Mouse (Mus musculus): ENCODE data around the gene Slc7a11.

DNA sequence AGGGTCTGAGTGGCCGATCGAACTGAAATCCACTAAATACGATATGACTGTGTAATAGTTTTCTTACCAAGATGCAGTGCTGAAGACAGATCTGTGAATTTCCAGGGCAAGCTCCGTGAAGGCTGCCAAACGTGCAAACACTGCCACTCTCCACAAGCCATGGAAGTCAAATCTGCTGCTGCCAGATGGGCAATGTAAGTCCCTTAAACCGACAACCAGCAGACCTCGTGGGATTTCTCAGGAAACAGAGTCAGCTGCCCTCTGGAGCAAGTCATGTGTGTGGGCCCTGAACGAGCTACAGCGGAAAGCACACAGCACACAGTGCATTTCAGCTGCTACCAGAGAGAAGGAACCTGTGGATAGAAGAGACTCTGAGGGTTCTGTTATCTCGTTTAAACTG lies 146.5 kb downstream of the Slc7a11 start:
- TF ChIP-seq CTCF (IDR thresholded peaks at IDR 0.05; ENCODE audit: low read depth, low read length) (no peak), GATA1 (IDR thresholded peaks at IDR 0.05; ENCODE audit: borderline replicate concordance, low read length) (no peak), POLR2AphosphoS5 (IDR thresholded peaks at IDR 0.05; ENCODE audit: insufficient replicate concordance, low read depth, low read length) (no peak)
